Mouse (Mus musculus) liver, embryonic 12.5 days (tissue): ENCODE results near the gene Sptbn1. TPM values are rescaled to one million over a fixed set of nuclear protein-coding genes. Genes with fewer than 3 reads are reported as not detected.

Source experiments
- ATAC-seq: fragments of 200-750 bp; cut with Nextera tagmentation; 2 replicates; pipeline ENCODE4 v1.8.0; 2017; ENCODE audit warnings: moderate number of reproducible peaks, mild to moderate bottlenecking, moderate library complexity
- H3K27ac ChIP-seq: fragments of 300-500 bp; sonication (generic); 2 replicates; pipeline ENCODE4 v1.5.1; 2016; ENCODE audit warnings: mild to moderate bottlenecking
- H3K27me3 ChIP-seq: fragments of 300-500 bp; sonication (generic); replicated peaks from 2 replicates; pipeline ENCODE4 v1.6.1; 2016; ENCODE audit warnings: mild to moderate bottlenecking, moderate library complexity
- H3K36me3 ChIP-seq: fragments of 300-500 bp; sonication (generic); 2 replicates; pipeline ENCODE4 v1.6.1; 2016; ENCODE audit warnings: mild to moderate bottlenecking, moderate library complexity
- H3K4me1 ChIP-seq: fragments of 300-500 bp; sonication (generic); 2 replicates; pipeline ENCODE4 v1.6.1; 2016
- H3K4me2 ChIP-seq: fragments of 300-500 bp; sonication (generic); 2 replicates; pipeline ENCODE4 v1.6.1; 2016; ENCODE audit warnings: mild to moderate bottlenecking, moderate library complexity
- H3K4me3 ChIP-seq: fragments of 300-500 bp; sonication (generic); 2 replicates; pipeline ENCODE4 v1.5.1; 2016; ENCODE audit warnings: mild to moderate bottlenecking, moderate library complexity
- H3K9ac ChIP-seq: fragments of 300-500 bp; sonication (generic); 2 replicates; pipeline ENCODE4 v1.6.1; 2016; ENCODE audit warnings: mild to moderate bottlenecking, moderate library complexity
- H3K9me3 ChIP-seq: fragments of 300-500 bp; sonication (generic); replicated peaks from 2 replicates; pipeline ENCODE4 v1.6.1; 2016; ENCODE audit warnings: mild to moderate bottlenecking, moderate library complexity
- WGBS: fragments of 180-500 bp; shearing (Covaris S2); methylation state at CpG from one replicate; pipeline ENCODE4 v1.1.7; 2016; ENCODE audit not compliant: insufficient replicate concordance; 5-methylcytosine and 5-hydroxymethylcytosine counted together
- polyA plus RNA-seq: library from polyadenylated mRNA; unstranded; fragments of >200 nt; fragmentation: Nextera tagmentation; extraction: Ambion mirVana; gene quantifications from 2 replicates; pipeline ENCODE4 v1.2.1, GENCODE M21; 2016

The Sptbn1 gene
- polyA plus RNA-seq, 1 experiment from 2014 or later = 24.2 TPM

GRCm38 (mm10) chr11:30178193-30178592 is 89.8 kb downstream of the Sptbn1 start:
- Histone ChIP-seq H3K4me1 (peaks cover 35% of the 10 kb centered on the region), H3K9me3 (no peaks in the 10 kb centered on the region), H3K4me3 (no peak overlapping the region), H3K4me2 (no peak overlapping the region), H3K27ac (no peak overlapping the region), H3K9ac (no peak overlapping the region), H3K27me3 (no peaks in the 10 kb centered on the region), H3K36me3 (no peaks in the 10 kb centered on the region)
- WGBS = 31% methylated on average over 2 of the region's 2 CpGs
- ATAC-seq = no peak

GRCm38 (mm10) chr11:30177145-30177840 is 90.7 kb downstream of the Sptbn1 start:
- no peak overlapping the region for H3K4me3 ChIP-seq
- no peak overlapping the region for H3K4me2 ChIP-seq
- no peak overlapping the region for H3K9ac ChIP-seq
- 46% methylated on average over 5 of the region's 5 CpGs for WGBS
- no peaks in the 10 kb centered on the region for H3K27me3 ChIP-seq
- no peak overlapping the region for H3K27ac ChIP-seq
- ATAC-seq = no peak
- H3K4me1 ChIP-seq = peaks cover 26% of the 10 kb centered on the region
- no peaks in the 10 kb centered on the region for H3K9me3 ChIP-seq
- H3K36me3 ChIP-seq = no peaks in the 10 kb centered on the region

- 57% methylated on average over 3 of the region's 3 CpGs for WGBS
- no peaks in the 10 kb centered on the region for H3K9me3 ChIP-seq
- ATAC-seq = no peak
- H3K4me1 ChIP-seq = peaks cover 27% of the 10 kb centered on the region; the same call in 1 of the 2 replicates
- H3K27ac ChIP-seq = no peak overlapping the region
- H3K9ac ChIP-seq = no peak overlapping the region
- no peak overlapping the region for H3K4me2 ChIP-seq
- no peaks in the 10 kb centered on the region for H3K27me3 ChIP-seq
- H3K36me3 ChIP-seq = no peaks in the 10 kb centered on the region
- H3K4me3 ChIP-seq = no peak overlapping the region
Observed at GRCm38 (mm10) chr11:30176111-30176510, 91.9 kb downstream of the Sptbn1 start.

GRCm38 (mm10) chr11:30175623-30176022 is 92.4 kb downstream of the Sptbn1 start:
- Histone ChIP-seq H3K4me1 (peaks cover 31% of the 10 kb centered on the region; the same call in 1 of the 2 replicates), H3K9me3 (no peaks in the 10 kb centered on the region), H3K27ac (no peak overlapping the region), H3K9ac (no peak overlapping the region), H3K27me3 (no peaks in the 10 kb centered on the region), H3K4me3 (no peak overlapping the region), H3K4me2 (no peak overlapping the region), H3K36me3 (no peaks in the 10 kb centered on the region)
- ATAC-seq = no peak
- WGBS = 64% methylated on average over 1 of the region's 1 CpGs

GRCm38 (mm10) chr11:30171586-30172178 is 96.3 kb downstream of the Sptbn1 start:
- ATAC-seq = no peak
- Histone ChIP-seq H3K36me3 (no peaks in the 10 kb centered on the region), H3K4me2 (no peak overlapping the region), H3K4me1 (peaks cover 33% of the 10 kb centered on the region), H3K9me3 (no peaks in the 10 kb centered on the region), H3K27me3 (no peaks in the 10 kb centered on the region), H3K4me3 (no peak overlapping the region), H3K9ac (no peak overlapping the region), H3K27ac (no peak overlapping the region)
- 71% methylated on average over 4 of the region's 4 CpGs for WGBS

GRCm38 (mm10) chr11:30171184-30171583 is 96.8 kb downstream of the Sptbn1 start:
- H3K9me3 ChIP-seq = no peaks in the 10 kb centered on the region
- no peak overlapping the region for H3K27ac ChIP-seq
- H3K36me3 ChIP-seq = no peaks in the 10 kb centered on the region
- H3K4me2 ChIP-seq = no peak overlapping the region
- H3K4me1 ChIP-seq = peaks cover 33% of the 10 kb centered on the region
- no peak overlapping the region for H3K9ac ChIP-seq
- no peaks in the 10 kb centered on the region for H3K27me3 ChIP-seq
- ATAC-seq = no peak
- 66% methylated on average over 5 of the region's 5 CpGs for WGBS
- H3K4me3 ChIP-seq = no peak overlapping the region

- Histone ChIP-seq H3K36me3 (no peaks in the 10 kb centered on the region), H3K4me2 (peak overlapping the region; percentile 57), H3K27me3 (no peaks in the 10 kb centered on the region), H3K9ac (peak overlapping the region; percentile 64), H3K4me3 (peak overlapping the region; percentile 12; the same call in 1 of the 2 replicates), H3K4me1 (peaks cover 67% of the 10 kb centered on the region), H3K27ac (peak overlapping the region; percentile 86), H3K9me3 (no peaks in the 10 kb centered on the region)
- WGBS = 18% methylated on average over 4 of the region's 4 CpGs
- peak; percentile 46 for ATAC-seq
Observed at GRCm38 (mm10) chr11:30166551-30166922, 101.4 kb downstream of the Sptbn1 start.

GRCm38 (mm10) chr11:30165861-30166550 is 102.0 kb downstream of the Sptbn1 start:
- peaks cover 70% of the 10 kb centered on the region for H3K4me1 ChIP-seq
- peak overlapping the region; percentile 64 for H3K9ac ChIP-seq
- 16% methylated on average over 5 of the region's 5 CpGs for WGBS
- H3K4me2 ChIP-seq = peak overlapping the region; percentile 57
- peak; percentile 100 for ATAC-seq
- no peaks in the 10 kb centered on the region for H3K36me3 ChIP-seq
- no peaks in the 10 kb centered on the region for H3K27me3 ChIP-seq
- H3K27ac ChIP-seq = peak overlapping the region; percentile 86
- H3K4me3 ChIP-seq = peak overlapping the region; percentile 12; the same call in 1 of the 2 replicates
- no peaks in the 10 kb centered on the region for H3K9me3 ChIP-seq

GRCm38 (mm10) chr11:30164515-30165214 is 103.3 kb downstream of the Sptbn1 start:
- no peaks in the 10 kb centered on the region for H3K36me3 ChIP-seq
- no peak overlapping the region for H3K4me3 ChIP-seq
- no peak overlapping the region for H3K4me2 ChIP-seq
- no peak overlapping the region for H3K27ac ChIP-seq
- H3K9ac ChIP-seq = no peak overlapping the region; the same call in 1 of the 2 replicates
- H3K4me1 ChIP-seq = peaks cover 80% of the 10 kb centered on the region
- ATAC-seq = no peak
- no peaks in the 10 kb centered on the region for H3K27me3 ChIP-seq
- 46% methylated on average over 5 of the region's 5 CpGs for WGBS
- no peaks in the 10 kb centered on the region for H3K9me3 ChIP-seq

GRCm38 (mm10) chr11:30163870-30164269 is 104.1 kb downstream of the Sptbn1 start:
- Histone ChIP-seq H3K36me3 (peaks cover 5% of the 10 kb centered on the region), H3K9ac (no peak overlapping the region), H3K27ac (no peak overlapping the region), H3K9me3 (no peaks in the 10 kb centered on the region), H3K4me3 (no peak overlapping the region), H3K4me2 (no peak overlapping the region), H3K27me3 (no peaks in the 10 kb centered on the region), H3K4me1 (peaks cover 88% of the 10 kb centered on the region)
- ATAC-seq = no peak
- 76% methylated on average over 1 of the region's 1 CpGs for WGBS

GRCm38 (mm10) chr11:30163081-30163480 is 104.9 kb downstream of the Sptbn1 start:
- Histone ChIP-seq H3K4me1 (peaks cover 93% of the 10 kb centered on the region), H3K4me2 (no peak overlapping the region), H3K27ac (peak overlapping the region; percentile 50), H3K9ac (no peak overlapping the region), H3K9me3 (no peaks in the 10 kb centered on the region), H3K27me3 (no peaks in the 10 kb centered on the region), H3K36me3 (peaks cover 6% of the 10 kb centered on the region), H3K4me3 (no peak overlapping the region)
- no peak for ATAC-seq
- 28% methylated on average over 4 of the region's 4 CpGs for WGBS

GRCm38 (mm10) chr11:30161744-30162143 is 106.2 kb downstream of the Sptbn1 start:
- no peak overlapping the region for H3K4me2 ChIP-seq
- peak overlapping the region; percentile 82 for H3K27ac ChIP-seq
- ATAC-seq = no peak
- H3K4me3 ChIP-seq = no peak overlapping the region
- WGBS = 81% methylated on average over 1 of the region's 1 CpGs
- H3K36me3 ChIP-seq = peaks cover 6% of the 10 kb centered on the region
- H3K4me1 ChIP-seq = peaks cover 89% of the 10 kb centered on the region
- H3K27me3 ChIP-seq = no peaks in the 10 kb centered on the region
- H3K9me3 ChIP-seq = no peaks in the 10 kb centered on the region
- H3K9ac ChIP-seq = no peak overlapping the region
